Mouse (Mus musculus) C2C12 (cell line): ENCODE measurements around the gene Defb21. TPM values are rescaled to one million over a fixed set of nuclear protein-coding genes. Genes with fewer than 3 reads are reported as not detected.

ENCODE experiments used
- H3K27me3 ChIP-seq: one replicate; pipeline ENCODE4 v1.6.1; 2011; ENCODE audit not compliant: control insufficient read depth, insufficient read depth, insufficient read length
- H3K36me3 ChIP-seq: one replicate; pipeline ENCODE4 v1.6.1; 2011; ENCODE audit not compliant: control insufficient read depth, insufficient read depth
- H3K4me3 ChIP-seq: one replicate; pipeline ENCODE4 v1.5.1; 2011; ENCODE audit warnings: mild to moderate bottlenecking, control low read depth; ENCODE audit not compliant: poor library complexity, insufficient read depth, severe bottlenecking
- H3K79me2 ChIP-seq: one replicate; pipeline ENCODE4 v1.6.1; 2011; ENCODE audit not compliant: control insufficient read depth, insufficient read depth
- H3K79me3 ChIP-seq: one replicate; pipeline ENCODE4 v1.6.1; 2011; ENCODE audit warnings: low read depth, control low read depth
- H3ac ChIP-seq: one replicate; pipeline ENCODE3; 2011; ENCODE audit warnings: low read depth; ENCODE audit not compliant: control insufficient read depth, insufficient read length
- CEBPB ChIP-seq: IDR thresholded peaks from one replicate; pipeline ENCODE4 v1.6.1; 2011; ENCODE audit warnings: low read depth, mild to moderate bottlenecking, control low read depth, moderate library complexity
- CTCF ChIP-seq: IDR thresholded peaks from one replicate; pipeline ENCODE4 v1.5.1; 2011; ENCODE audit not compliant: control insufficient read depth, insufficient read depth, insufficient read length
- FOSL1 ChIP-seq: IDR thresholded peaks from one replicate; pipeline ENCODE4 v1.8.0; 2011; ENCODE audit warnings: mild to moderate bottlenecking, low read length; ENCODE audit not compliant: poor library complexity, insufficient read depth, severe bottlenecking
- MAX ChIP-seq: IDR thresholded peaks from one replicate; pipeline ENCODE4 v1.6.1; 2011; ENCODE audit warnings: mild to moderate bottlenecking, control low read depth
- MYOD1 ChIP-seq: IDR thresholded peaks from one replicate; pipeline ENCODE4 v1.6.1; 2011; ENCODE audit warnings: low read depth; ENCODE audit not compliant: control insufficient read depth, insufficient read length
- MYOG ChIP-seq: IDR thresholded peaks from one replicate; pipeline ENCODE4 v1.6.1; 2011; ENCODE audit not compliant: control insufficient read depth, insufficient read length; ENCODE audit errors: extremely low read depth
- USF1 ChIP-seq: IDR thresholded peaks from one replicate; pipeline ENCODE4 v1.6.1; 2011; ENCODE audit warnings: low read depth, mild to moderate bottlenecking, control low read depth, moderate library complexity
- polyA plus RNA-seq: library from polyadenylated mRNA; unstranded; fragments of >200 nt; fragmentation: generic; extraction: Trizol; gene quantifications from one replicate; pipeline ENCODE4 v1.2.1, GENCODE M21; 2012; ENCODE audit warnings: missing spikeins

The Defb21 gene
- polyA plus RNA-seq, 1 experiment = not detected

- H3K79me3 ChIP-seq = no peaks in the 10 kb centered on the region
- peaks cover 5% of the 10 kb centered on the region for H3K79me2 ChIP-seq
- no peaks in the 10 kb centered on the region for H3K27me3 ChIP-seq
- H3K4me3 ChIP-seq = no peak overlapping the region
- no peaks in the 10 kb centered on the region for H3K36me3 ChIP-seq
- no peak overlapping the region for H3ac ChIP-seq
- no peak for TF ChIP-seq CTCF
- no peak for TF ChIP-seq USF1
- no peak for TF ChIP-seq FOSL1
- TF ChIP-seq MYOG = no peak
- TF ChIP-seq MYOD1 = no peak
- TF ChIP-seq CEBPB = no peak
- TF ChIP-seq MAX = no peak
Measured at GRCm38 (mm10) chr2:152622151-152622550, 49.6 kb downstream of the Defb21 start.

GRCm38 (mm10) chr2:152622953-152623352 lies 50.4 kb downstream of the Defb21 start, which contains the start of gene Defb25:
Defb25 (minus strand) TSS chr2:152623053.
- TF ChIP-seq MAX = no peak
- TF ChIP-seq USF1 = no peak
- TF ChIP-seq FOSL1 = no peak
- TF ChIP-seq CEBPB = no peak
- TF ChIP-seq MYOG = no peak
- Histone ChIP-seq H3K79me2 (peaks cover 13% of the 10 kb centered on the region), H3K36me3 (no peaks in the 10 kb centered on the region), H3K27me3 (no peaks in the 10 kb centered on the region), H3K79me3 (peaks cover 4% of the 10 kb centered on the region), H3ac (no peak within 1 kb of the TSS), H3K4me3 (no peak within 1 kb of the TSS)

Other genes with a start within 250 kb of the Defb21 start
- gene Rbck1, start 240.1 kb upstream of the Defb21 start, polyA plus RNA-seq = 65.3 TPM
- 27.6 TPM for gene Trib3, start 228.7 kb upstream of the Defb21 start, polyA plus RNA-seq
- not detected for gene Nrsn2, start 196.1 kb upstream of the Defb21 start, polyA plus RNA-seq
- gene Sox12, start 174.7 kb upstream of the Defb21 start, polyA plus RNA-seq = 7.2 TPM
- not detected for gene Zcchc3, start 157.7 kb upstream of the Defb21 start, polyA plus RNA-seq
- 0.09 TPM for gene 6820408C15Rik, start 157.2 kb upstream of the Defb21 start, polyA plus RNA-seq
- not detected for gene Defb23, start 108.1 kb upstream of the Defb21 start, polyA plus RNA-seq
- not detected for gene Defb20, start 95.7 kb upstream of the Defb21 start, polyA plus RNA-seq
- gene Defb22, start 82.6 kb upstream of the Defb21 start, polyA plus RNA-seq = not detected
- gene Defb26, start 61.1 kb upstream of the Defb21 start, polyA plus RNA-seq = not detected
- 0.57 TPM for gene Defb28, start 54.5 kb upstream of the Defb21 start, polyA plus RNA-seq
- gene Defb29, start 32.6 kb upstream of the Defb21 start, polyA plus RNA-seq = not detected
- not detected for gene Gm17416, start 3.4 kb upstream of the Defb21 start, polyA plus RNA-seq
- gene Defb19, start 7.6 kb downstream of the Defb21 start, polyA plus RNA-seq = not detected
- not detected for gene Defb45, start 26.7 kb downstream of the Defb21 start, polyA plus RNA-seq
- not detected for gene Defb36, start 31.6 kb downstream of the Defb21 start, polyA plus RNA-seq
- 3.6 TPM for gene Defb25, start 50.3 kb downstream of the Defb21 start, polyA plus RNA-seq
- gene Rem1, start 54.2 kb downstream of the Defb21 start, polyA plus RNA-seq = 38.7 TPM
- gene H13, start 96.7 kb downstream of the Defb21 start, polyA plus RNA-seq = 136 TPM
- 24.7 TPM for gene Mcts2, start 114.3 kb downstream of the Defb21 start, polyA plus RNA-seq
- 503 TPM for gene Id1, start 163.5 kb downstream of the Defb21 start, polyA plus RNA-seq
- gene Cox4i2, start 181.4 kb downstream of the Defb21 start, polyA plus RNA-seq = 0.39 TPM